Mouse (Mus musculus): Measurements from ENCODE around the gene Pias4. TPM values are rescaled to one million over a fixed set of nuclear protein-coding genes. Genes with fewer than 3 reads are reported as not detected.

Pias4 gene
- polyA plus RNA-seq, 1 experiment from 2014 or later = 32.8 TPM

DNA sequence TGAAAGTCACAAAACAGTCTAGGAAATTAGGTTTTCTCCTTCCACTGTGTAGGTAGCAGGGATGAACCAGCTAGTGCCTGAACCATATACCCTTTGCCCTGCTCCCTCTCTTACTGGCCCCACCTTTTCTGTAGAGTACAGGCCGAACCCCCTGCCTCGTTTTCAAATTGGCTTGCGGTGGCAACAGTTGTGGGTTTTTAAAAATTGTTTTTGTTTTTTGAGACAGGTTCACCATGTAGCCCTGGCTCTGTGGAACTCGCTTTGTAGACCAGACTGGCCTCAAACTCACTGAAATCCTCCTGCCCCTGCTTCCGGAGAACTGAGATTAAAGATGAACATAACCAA lies 336 bp upstream of the Pias4 start:
- H3K4me1 ChIP-seq (replicated peaks; ENCODE audit: control insufficient read depth, insufficient read depth, low read length) = 0 out of 2 replicates have a peak, but pooled peaks cover 4% of the 10 kb centered on the region

DNA sequence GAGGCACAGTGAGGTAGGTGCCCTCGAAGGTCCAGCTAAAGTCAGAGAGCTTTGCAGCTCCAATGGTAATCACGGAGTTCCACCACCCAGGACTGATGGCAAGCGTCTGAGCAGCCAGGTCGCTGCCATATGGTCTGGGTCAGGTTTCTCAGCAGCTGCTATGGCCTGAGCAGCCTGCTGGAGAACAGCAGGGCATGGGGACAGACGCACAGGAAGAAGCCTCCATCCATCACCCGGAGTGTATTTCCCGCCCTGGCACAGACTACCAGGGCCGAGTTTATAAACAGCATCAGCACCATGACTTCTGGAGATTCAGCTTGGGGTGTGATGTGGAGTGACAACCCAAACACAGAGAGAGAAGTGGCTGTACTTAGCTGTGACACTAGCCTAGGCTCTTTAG lies 2.6 kb downstream of the Pias4 start:
- Histone ChIP-seq H3K27me3 (replicated peaks; ENCODE audit: control insufficient read depth, insufficient read depth, low read length) (no peaks in the 10 kb centered on the region), H3K9ac (ENCODE audit: low read depth, low read length) (no peak overlapping the region), H3K9me3 (ENCODE audit: control insufficient read depth) (no peaks in the 10 kb centered on the region), H3K27ac (ENCODE audit: low read depth, low read length) (no peak overlapping the region), H3K4me2 (replicated peaks; ENCODE audit: low read depth) (no peak overlapping the region), H3K36me3 (ENCODE audit: control insufficient read depth, insufficient read depth) (peaks cover 33% of the 10 kb centered on the region), H3K4me1 (replicated peaks; ENCODE audit: control insufficient read depth, insufficient read depth, low read length) (0 out of 2 replicates have a peak, but pooled peaks cover 4% of the 10 kb centered on the region), H3K4me3 (ENCODE audit: low read depth, low read length) (no peak overlapping the region)
- 77% methylated on average over 8 of the region's 8 CpGs for WGBS
- ATAC-seq = no peak
- TF ChIP-seq CTCF (IDR thresholded peaks at IDR 0.05; ENCODE audit: low read depth) = no peak

More for the DNA sequence above, 336 bp upstream of the Pias4 start:
- Histone ChIP-seq H3K36me3 (ENCODE audit: control insufficient read depth, insufficient read depth) (peaks cover 7% of the 10 kb centered on the region; the same call in 1 of the 2 replicates), H3K27ac (ENCODE audit: low read depth, low read length) (peak overlapping the region; percentile 77; the same call in 1 of the 2 replicates), H3K9ac (ENCODE audit: low read depth, low read length) (peak overlapping the region; percentile 5; the same call in 1 of the 2 replicates), H3K4me3 (ENCODE audit: low read depth, low read length) (peak overlapping the region; percentile 40), H3K27me3 (replicated peaks; ENCODE audit: control insufficient read depth, insufficient read depth, low read length) (no peaks in the 10 kb centered on the region), H3K9me3 (ENCODE audit: control insufficient read depth) (no peaks in the 10 kb centered on the region), H3K4me2 (replicated peaks; ENCODE audit: low read depth) (peak overlapping the region; percentile 88)
- TF ChIP-seq CTCF (IDR thresholded peaks at IDR 0.05; ENCODE audit: low read depth) = no peak
- WGBS = 11% methylated on average over 5 of the region's 5 CpGs
- ATAC-seq = peak; percentile 37

DNA sequence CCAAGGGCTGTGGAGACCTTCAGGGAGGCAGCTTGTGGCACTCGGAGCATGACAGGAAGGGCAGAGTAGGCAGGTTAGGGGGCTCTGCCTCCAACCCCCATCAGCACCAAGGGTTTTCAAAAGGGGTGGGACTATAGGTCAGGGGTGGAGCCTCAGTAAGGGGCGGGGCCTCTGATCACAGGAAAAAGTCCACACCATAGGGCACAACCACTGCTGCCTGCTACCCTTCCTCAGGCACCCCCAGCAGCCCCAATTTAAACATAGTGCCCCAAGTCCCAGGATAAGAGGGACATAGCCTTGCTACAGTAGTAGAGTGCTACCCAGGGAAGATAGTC lies 5.4 kb downstream of the Pias4 start:
- Histone ChIP-seq H3K9me3 (ENCODE audit: control insufficient read depth) (no peaks in the 10 kb centered on the region), H3K4me1 (replicated peaks; ENCODE audit: control insufficient read depth, insufficient read depth, low read length) (no peaks in the 10 kb centered on the region), H3K4me2 (replicated peaks; ENCODE audit: low read depth) (no peak overlapping the region), H3K27ac (ENCODE audit: low read depth, low read length) (no peak overlapping the region; the same call in 1 of the 2 replicates), H3K9ac (ENCODE audit: low read depth, low read length) (peak overlapping the region; percentile 0; the same call in 1 of the 2 replicates), H3K36me3 (ENCODE audit: control insufficient read depth, insufficient read depth) (peaks cover 46% of the 10 kb centered on the region), H3K4me3 (ENCODE audit: low read depth, low read length) (no peak overlapping the region), H3K27me3 (replicated peaks; ENCODE audit: control insufficient read depth, insufficient read depth, low read length) (no peaks in the 10 kb centered on the region)
- ATAC-seq = 0 out of 2 replicates have a peak, but pooled peaks have one; percentile 15
- TF ChIP-seq CTCF (IDR thresholded peaks at IDR 0.05; ENCODE audit: low read depth) = no peak
- 52% methylated on average over 2 of the region's 2 CpGs for WGBS

DNA sequence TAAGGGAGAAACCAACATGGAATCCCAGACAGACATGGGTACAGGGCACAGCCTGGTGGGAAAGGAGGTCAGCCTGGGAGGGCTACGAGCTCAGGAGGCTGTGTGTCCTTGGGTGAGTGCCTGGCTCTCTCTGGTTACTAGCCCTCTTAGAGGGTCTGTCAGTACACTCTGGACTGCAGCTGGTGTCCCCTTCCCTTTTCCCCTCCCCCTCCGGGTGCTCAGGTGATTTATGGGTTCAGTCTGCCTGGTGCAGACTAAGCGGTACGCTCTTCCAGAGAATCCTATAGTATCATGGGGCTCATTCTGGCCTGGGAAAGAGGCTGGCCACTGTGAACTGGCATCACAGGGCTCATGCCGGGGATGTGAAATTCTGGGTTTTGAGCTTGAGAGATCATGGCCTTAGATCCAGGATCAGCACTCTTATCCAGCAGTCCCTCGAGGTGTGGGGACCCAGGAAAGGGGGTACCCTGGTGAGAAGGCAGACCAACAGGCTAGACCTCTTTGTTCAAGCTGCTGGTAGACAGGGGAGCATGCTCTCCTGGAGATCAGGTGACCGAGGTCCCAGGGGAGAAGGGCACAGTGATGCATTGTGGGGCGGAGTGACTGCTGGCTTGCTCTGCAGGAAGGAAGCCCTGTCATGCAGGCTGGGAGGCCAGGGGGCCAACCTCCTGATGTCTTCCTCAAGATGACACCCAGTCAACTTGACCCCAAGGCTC lies 6.0 kb downstream of the Pias4 start:
- no peaks in the 10 kb centered on the region for H3K4me1 ChIP-seq (replicated peaks; ENCODE audit: control insufficient read depth, insufficient read depth, low read length)
- H3K27me3 ChIP-seq (replicated peaks; ENCODE audit: control insufficient read depth, insufficient read depth, low read length) = no peaks in the 10 kb centered on the region
- 72% methylated on average over 8 of the region's 8 CpGs for WGBS
- H3K9me3 ChIP-seq (ENCODE audit: control insufficient read depth) = no peaks in the 10 kb centered on the region
- no peak overlapping the region for H3K4me2 ChIP-seq (replicated peaks; ENCODE audit: low read depth)
- ATAC-seq = peak; percentile 29; the same call in 1 of the 2 replicates
- H3K9ac ChIP-seq (ENCODE audit: low read depth, low read length) = peak overlapping the region; percentile 0; the same call in 1 of the 2 replicates
- no peak overlapping the region; the same call in 1 of the 2 replicates for H3K27ac ChIP-seq (ENCODE audit: low read depth, low read length)
- H3K36me3 ChIP-seq (ENCODE audit: control insufficient read depth, insufficient read depth) = peaks cover 51% of the 10 kb centered on the region
- no peak overlapping the region for H3K4me3 ChIP-seq (ENCODE audit: low read depth, low read length)
- TF ChIP-seq CTCF (IDR thresholded peaks at IDR 0.05; ENCODE audit: low read depth) = no peak

DNA sequence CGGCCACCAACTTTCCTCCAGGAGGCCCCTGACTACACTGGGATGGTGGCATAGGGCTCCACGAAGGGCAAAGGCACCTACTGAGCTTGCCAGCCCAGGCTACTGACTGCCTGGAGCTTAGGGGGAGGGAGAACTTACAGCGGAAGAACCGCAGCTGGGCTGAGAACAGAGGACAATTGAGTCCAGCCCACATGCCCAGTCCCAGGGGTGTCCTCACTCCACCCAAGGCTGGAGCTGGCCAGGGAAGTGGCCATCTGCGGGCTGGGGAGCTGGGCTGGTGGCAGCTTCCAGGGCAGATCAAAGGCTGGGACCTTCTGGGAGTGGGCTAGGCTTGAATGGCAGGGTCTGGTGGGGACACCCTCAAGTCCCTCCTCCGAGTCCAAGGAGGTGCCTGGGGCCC lies 13.0 kb downstream of the Pias4 start:
- WGBS = 75% methylated on average over 6 of the region's 6 CpGs
- H3K27ac ChIP-seq (ENCODE audit: low read depth, low read length) = peak overlapping the region; percentile 15; the same call in 1 of the 2 replicates
- H3K4me3 ChIP-seq (ENCODE audit: low read depth, low read length) = no peak overlapping the region
- H3K9me3 ChIP-seq (ENCODE audit: control insufficient read depth) = no peaks in the 10 kb centered on the region
- no peaks in the 10 kb centered on the region for H3K27me3 ChIP-seq (replicated peaks; ENCODE audit: control insufficient read depth, insufficient read depth, low read length)
- no peak for TF ChIP-seq CTCF (IDR thresholded peaks at IDR 0.05; ENCODE audit: low read depth)
- H3K4me2 ChIP-seq (replicated peaks; ENCODE audit: low read depth) = no peak overlapping the region
- peaks cover 65% of the 10 kb centered on the region for H3K36me3 ChIP-seq (ENCODE audit: control insufficient read depth, insufficient read depth)
- no peak overlapping the region for H3K9ac ChIP-seq (ENCODE audit: low read depth, low read length)
- ATAC-seq = no peak
- H3K4me1 ChIP-seq (replicated peaks; ENCODE audit: control insufficient read depth, insufficient read depth, low read length) = no peaks in the 10 kb centered on the region

DNA sequence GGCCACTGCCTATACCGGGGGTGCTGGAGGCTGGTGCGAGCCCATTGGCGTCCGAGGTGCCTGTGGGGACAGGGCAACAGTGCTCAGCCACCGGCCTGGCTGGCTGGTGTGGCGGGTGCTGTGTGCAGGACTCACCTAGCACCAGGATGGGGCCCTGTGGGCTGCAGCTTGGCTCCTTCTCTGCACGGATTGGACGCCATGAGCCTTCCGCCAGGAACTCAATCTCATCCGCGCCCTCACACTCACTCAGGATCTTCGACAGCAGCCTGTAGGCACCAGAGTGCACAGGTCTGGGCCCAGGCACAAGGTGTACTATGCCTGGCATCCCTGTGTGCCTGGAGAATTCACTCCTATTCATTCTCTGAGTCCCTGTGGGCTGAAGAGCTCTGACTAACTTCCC lies 13.4 kb downstream of the Pias4 start:
- no peak for ATAC-seq
- no peak overlapping the region for H3K9ac ChIP-seq (ENCODE audit: low read depth, low read length)
- 88% methylated on average over 12 of the region's 12 CpGs for WGBS
- no peaks in the 10 kb centered on the region for H3K27me3 ChIP-seq (replicated peaks; ENCODE audit: control insufficient read depth, insufficient read depth, low read length)
- no peaks in the 10 kb centered on the region for H3K9me3 ChIP-seq (ENCODE audit: control insufficient read depth)
- H3K4me3 ChIP-seq (ENCODE audit: low read depth, low read length) = no peak overlapping the region
- 0 out of 2 replicates have a peak overlapping the region, but pooled peaks have one; percentile 21 for H3K27ac ChIP-seq (ENCODE audit: low read depth, low read length)
- TF ChIP-seq CTCF (IDR thresholded peaks at IDR 0.05; ENCODE audit: low read depth) = no peak
- H3K4me1 ChIP-seq (replicated peaks; ENCODE audit: control insufficient read depth, insufficient read depth, low read length) = no peaks in the 10 kb centered on the region
- peaks cover 69% of the 10 kb centered on the region for H3K36me3 ChIP-seq (ENCODE audit: control insufficient read depth, insufficient read depth)
- no peak overlapping the region for H3K4me2 ChIP-seq (replicated peaks; ENCODE audit: low read depth)
